Mouse (Mus musculus) hindbrain, embryonic 13.5 days (tissue): Measurements from ENCODE around the gene Mmaa. TPM values are rescaled to one million over a fixed set of nuclear protein-coding genes. Genes with fewer than 3 reads are reported as not detected.
A peak's percentile ranks its signal among the peaks of the same experiment; 100 is the strongest.

Experiments used
- ATAC-seq: fragments of 200-750 bp; cut with Nextera tagmentation; 2 replicates; pipeline ENCODE4 v1.8.0; 2017; ENCODE audit warnings: moderate TSS enrichment; ENCODE audit not compliant: low FRiP score
- H3K27ac ChIP-seq: fragments of 300-500 bp; sonication (generic); 2 replicates; pipeline ENCODE4 v1.5.1; 2015; ENCODE audit warnings: inconsistent platforms, mild to moderate bottlenecking, moderate library complexity
- H3K27me3 ChIP-seq: fragments of 300-500 bp; sonication (generic); 2 replicates; pipeline ENCODE4 v1.6.1; 2015; ENCODE audit warnings: mild to moderate bottlenecking, inconsistent platforms
- H3K36me3 ChIP-seq: fragments of 300-500 bp; sonication (generic); 2 replicates; pipeline ENCODE4 v1.6.1; 2015; ENCODE audit warnings: mild to moderate bottlenecking, inconsistent platforms
- H3K4me1 ChIP-seq: fragments of 300-500 bp; sonication (generic); replicated peaks from 2 replicates; pipeline ENCODE4 v1.6.1; 2015; ENCODE audit warnings: inconsistent platforms
- H3K4me2 ChIP-seq: fragments of 300-500 bp; sonication (generic); 2 replicates; pipeline ENCODE4 v1.6.1; 2015; ENCODE audit warnings: inconsistent platforms, mild to moderate bottlenecking, moderate library complexity
- H3K4me3 ChIP-seq: fragments of 300-500 bp; sonication (generic); 2 replicates; pipeline ENCODE4 v1.5.1; 2015; ENCODE audit warnings: mild to moderate bottlenecking, inconsistent platforms
- H3K9ac ChIP-seq: fragments of 300-500 bp; sonication (generic); 2 replicates; pipeline ENCODE4 v1.6.1; 2015; ENCODE audit warnings: mild to moderate bottlenecking, inconsistent platforms
- H3K9me3 ChIP-seq: fragments of 300-500 bp; sonication (generic); 2 replicates; pipeline ENCODE4 v1.6.1; 2016; ENCODE audit warnings: inconsistent platforms
- WGBS: fragments of 180-500 bp; shearing (Covaris S2); methylation state at CpG from one replicate; pipeline ENCODE4 v1.1.7; 2015; 5-methylcytosine and 5-hydroxymethylcytosine counted together
- polyA plus RNA-seq: library from polyadenylated mRNA; unstranded; fragments of >200 nt; fragmentation: Nextera tagmentation; extraction: Ambion mirVana; gene quantifications from 2 replicates; pipeline ENCODE4 v1.2.1, GENCODE M21; 2015

Mmaa gene
- polyA plus RNA-seq, 1 experiment from 2014 or later: 19.9 TPM

DNA sequence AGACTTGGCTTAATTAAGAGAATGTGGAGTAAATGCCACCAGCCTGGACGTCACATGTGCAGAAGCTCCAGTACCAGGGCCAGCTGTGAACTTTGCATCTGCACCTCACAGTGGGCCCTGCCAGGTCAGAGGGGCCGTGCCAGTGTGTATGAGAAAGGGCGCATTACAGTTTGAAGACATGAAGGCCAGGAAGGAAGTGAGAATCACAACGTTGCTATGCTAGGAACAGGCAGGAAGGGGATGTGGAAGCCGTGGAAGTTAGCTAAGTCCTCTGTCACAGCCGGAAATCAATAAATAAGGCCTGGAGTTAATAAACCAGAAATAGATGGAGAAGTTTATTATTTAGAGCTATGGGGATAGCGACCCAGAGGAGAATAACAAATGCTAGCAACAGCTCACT, 28.4 kb upstream of the Mmaa start:
- Histone ChIP-seq H3K27ac (no peak overlapping the region), H3K9ac (no peak overlapping the region), H3K4me3 (no peak overlapping the region), H3K27me3 (no peaks in the 10 kb centered on the region), H3K4me1 (peaks cover 4% of the 10 kb centered on the region; the same call in 1 of the 2 replicates), H3K36me3 (no peaks in the 10 kb centered on the region), H3K9me3 (no peaks in the 10 kb centered on the region), H3K4me2 (no peak overlapping the region)
- WGBS: 81% methylated on average over 7 of the region's 7 CpGs
- ATAC-seq: no peak

DNA sequence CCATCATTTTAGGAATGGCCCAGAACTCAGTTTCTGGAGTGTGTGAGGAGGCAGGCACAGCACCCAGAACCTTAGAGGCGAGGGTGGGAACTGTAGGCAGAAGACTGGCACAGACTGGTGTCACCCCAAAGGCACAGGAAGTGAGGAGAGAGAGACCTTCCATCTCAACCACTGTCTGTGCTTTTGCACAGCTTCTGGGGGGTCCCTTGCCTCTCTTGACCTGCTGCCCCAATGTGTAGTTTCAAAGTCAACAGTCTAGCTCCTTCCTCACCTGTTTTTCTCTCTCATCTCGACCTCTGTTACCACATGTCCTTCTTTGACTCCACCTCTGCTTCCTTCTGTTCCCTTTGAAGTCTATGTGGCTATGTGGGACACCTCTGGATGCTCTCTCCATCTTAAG, 16.1 kb upstream of the Mmaa start:
- no peak overlapping the region for H3K4me2 ChIP-seq
- no peak overlapping the region for H3K27ac ChIP-seq
- H3K4me3 ChIP-seq: no peak overlapping the region
- no peaks in the 10 kb centered on the region for H3K27me3 ChIP-seq
- H3K9me3 ChIP-seq: no peaks in the 10 kb centered on the region
- no peak for ATAC-seq
- H3K36me3 ChIP-seq: no peaks in the 10 kb centered on the region
- no peak overlapping the region for H3K9ac ChIP-seq
- H3K4me1 ChIP-seq: no peaks in the 10 kb centered on the region
- 64% methylated on average over 2 of the region's 2 CpGs for WGBS

GRCm38 (mm10) chr8:79305941-79306340, 11.2 kb upstream of the Mmaa start:
- Histone ChIP-seq H3K9ac (no peak overlapping the region), H3K4me1 (no peaks in the 10 kb centered on the region), H3K27me3 (no peaks in the 10 kb centered on the region), H3K27ac (no peak overlapping the region), H3K4me2 (no peak overlapping the region), H3K4me3 (no peak overlapping the region), H3K36me3 (no peaks in the 10 kb centered on the region), H3K9me3 (no peaks in the 10 kb centered on the region)
- ATAC-seq: no peak
- 64% methylated on average over 5 of the region's 5 CpGs for WGBS

- 0 out of 2 replicates have a peak, but pooled peaks cover 3% of the 10 kb centered on the region for H3K4me1 ChIP-seq
- no peaks in the 10 kb centered on the region for H3K9me3 ChIP-seq
- H3K4me2 ChIP-seq: no peak overlapping the region
- no peak for ATAC-seq
- H3K4me3 ChIP-seq: no peak overlapping the region
- H3K36me3 ChIP-seq: no peaks in the 10 kb centered on the region
- no peak overlapping the region for H3K27ac ChIP-seq
- WGBS: 88% methylated on average over 3 of the region's 3 CpGs
- H3K9ac ChIP-seq: no peak overlapping the region
- no peaks in the 10 kb centered on the region for H3K27me3 ChIP-seq
Measured at GRCm38 (mm10) chr8:79301548-79301947, 6.8 kb upstream of the Mmaa start.

GRCm38 (mm10) chr8:79299704-79300103, 5.0 kb upstream of the Mmaa start:
- Histone ChIP-seq H3K4me2 (no peak overlapping the region), H3K4me1 (peaks cover 11% of the 10 kb centered on the region), H3K27me3 (no peaks in the 10 kb centered on the region), H3K9me3 (no peaks in the 10 kb centered on the region), H3K27ac (no peak overlapping the region), H3K9ac (no peak overlapping the region), H3K4me3 (no peak overlapping the region), H3K36me3 (no peaks in the 10 kb centered on the region)
- no peak for ATAC-seq
- WGBS: 88% methylated on average over 5 of the region's 5 CpGs

GRCm38 (mm10) chr8:79297763-79298162, 3.0 kb upstream of the Mmaa start:
- Histone ChIP-seq H3K4me2 (no peak overlapping the region), H3K9ac (no peak overlapping the region), H3K4me3 (no peak overlapping the region), H3K27ac (no peak overlapping the region), H3K36me3 (no peaks in the 10 kb centered on the region), H3K4me1 (peaks cover 21% of the 10 kb centered on the region), H3K9me3 (no peaks in the 10 kb centered on the region), H3K27me3 (no peaks in the 10 kb centered on the region)
- WGBS: 36% methylated on average over 3 of the region's 3 CpGs
- no peak for ATAC-seq

DNA sequence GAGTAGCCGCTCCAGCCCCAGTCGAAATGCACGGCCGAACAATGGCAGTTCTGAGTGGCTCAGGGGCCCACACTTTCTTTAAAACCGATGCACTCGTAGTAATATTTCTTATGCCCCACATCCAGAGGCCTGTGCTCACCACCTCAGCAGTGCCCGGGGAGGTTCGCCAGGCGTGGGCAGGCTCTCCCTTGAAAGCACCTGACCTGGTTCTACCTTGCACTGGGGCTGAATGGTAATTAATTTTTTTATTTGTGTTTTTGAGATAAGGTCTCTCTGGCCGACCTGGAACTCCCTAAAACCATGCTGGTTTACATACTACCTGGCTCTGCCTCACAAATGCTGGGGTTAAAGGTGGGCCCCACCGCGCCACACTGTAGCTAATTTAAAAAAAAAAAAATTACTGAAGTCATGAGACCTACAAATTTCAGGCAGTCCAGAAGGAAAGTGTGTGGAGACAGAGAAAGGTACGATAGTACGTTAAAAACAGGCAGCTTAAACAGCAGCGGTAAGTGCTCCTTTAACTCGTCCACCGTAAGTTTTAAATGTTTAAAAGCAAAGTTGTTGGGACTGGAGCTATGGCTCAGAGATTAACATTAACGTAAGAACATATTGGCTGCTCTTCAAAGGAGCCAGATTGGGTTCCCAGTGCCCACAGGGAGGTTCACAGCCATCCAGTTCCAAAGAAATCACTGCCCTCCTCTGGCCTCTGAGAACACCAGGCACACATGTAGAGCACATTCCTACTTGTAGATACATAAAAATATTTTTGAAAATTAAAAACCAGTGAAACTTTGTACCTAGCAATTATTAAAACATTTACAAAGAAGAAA, 754 bp upstream of the Mmaa start:
- Histone ChIP-seq H3K4me3 (peak overlapping the region; percentile 59), H3K4me1 (peaks cover 26% of the 10 kb centered on the region), H3K36me3 (no peaks in the 10 kb centered on the region), H3K27ac (peak overlapping the region; percentile 97), H3K4me2 (peak overlapping the region; percentile 81), H3K9ac (peak overlapping the region; percentile 76), H3K27me3 (no peaks in the 10 kb centered on the region), H3K9me3 (no peaks in the 10 kb centered on the region)
- ATAC-seq: peak; percentile 53; the same call in 1 of the 2 replicates
- 11% methylated on average over 18 of the region's 18 CpGs for WGBS

DNA sequence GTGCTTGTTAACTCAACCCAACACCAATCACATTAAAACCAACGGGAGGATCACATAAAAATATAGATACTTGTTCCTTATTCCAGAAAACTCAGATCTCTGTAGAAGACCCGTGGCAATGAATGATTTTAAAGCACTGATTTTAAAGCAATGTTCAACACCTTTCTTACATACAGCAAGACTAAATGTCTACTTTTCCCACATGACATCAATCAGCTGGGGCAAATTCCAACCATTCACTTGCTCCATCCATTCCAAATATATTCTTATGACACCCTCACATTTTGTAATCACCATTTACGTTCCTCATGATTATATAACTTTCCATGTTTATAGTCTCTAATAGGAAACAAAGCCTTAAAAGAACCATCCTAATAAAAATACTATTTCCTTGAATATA, 896 bp downstream of the Mmaa start:
- Histone ChIP-seq H3K9ac (peak overlapping the region; percentile 63), H3K4me3 (peak overlapping the region; percentile 59), H3K27ac (no peak overlapping the region), H3K9me3 (no peaks in the 10 kb centered on the region), H3K36me3 (no peaks in the 10 kb centered on the region), H3K4me2 (peak overlapping the region; percentile 81), H3K4me1 (peaks cover 26% of the 10 kb centered on the region), H3K27me3 (no peaks in the 10 kb centered on the region)
- ATAC-seq: no peak
- WGBS: 75% methylated on average over 3 of the region's 3 CpGs

- Histone ChIP-seq H3K27me3 (no peaks in the 10 kb centered on the region), H3K9ac (peak overlapping the region; percentile 63), H3K4me2 (0 out of 2 replicates have a peak overlapping the region, but pooled peaks have one; percentile 81), H3K4me3 (no peak overlapping the region), H3K36me3 (no peaks in the 10 kb centered on the region), H3K9me3 (no peaks in the 10 kb centered on the region), H3K4me1 (peaks cover 24% of the 10 kb centered on the region), H3K27ac (no peak overlapping the region)
- ATAC-seq: no peak
- 91% methylated on average over 3 of the region's 3 CpGs for WGBS
Measured at GRCm38 (mm10) chr8:79292712-79293264, 1.9 kb downstream of the Mmaa start.

DNA sequence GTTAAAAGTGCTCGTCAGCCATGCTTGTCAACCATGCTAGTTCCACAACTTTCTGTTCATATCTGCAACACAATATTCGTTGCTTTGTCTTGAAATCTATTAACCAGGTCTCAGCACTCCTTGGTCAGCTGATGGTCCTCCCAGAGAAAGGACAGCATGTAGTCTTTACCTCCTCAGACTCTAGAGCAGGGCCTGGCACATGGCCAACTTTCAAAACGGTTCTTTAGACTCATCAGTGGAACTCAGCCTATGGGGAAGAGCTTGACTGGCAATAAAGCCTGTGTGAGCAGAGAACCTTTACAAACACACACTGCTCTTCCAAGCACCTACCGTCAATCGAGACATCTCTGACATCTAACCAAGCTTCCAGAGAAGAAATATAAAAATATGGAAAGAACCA, 5.1 kb downstream of the Mmaa start:
- H3K27ac ChIP-seq: no peak overlapping the region
- no peak overlapping the region for H3K4me2 ChIP-seq
- no peak for ATAC-seq
- peaks cover 15% of the 10 kb centered on the region for H3K4me1 ChIP-seq
- WGBS: 75% methylated on average over 5 of the region's 5 CpGs
- H3K4me3 ChIP-seq: no peak overlapping the region
- H3K27me3 ChIP-seq: no peaks in the 10 kb centered on the region
- H3K9ac ChIP-seq: no peak overlapping the region
- no peaks in the 10 kb centered on the region for H3K36me3 ChIP-seq
- no peaks in the 10 kb centered on the region for H3K9me3 ChIP-seq

DNA sequence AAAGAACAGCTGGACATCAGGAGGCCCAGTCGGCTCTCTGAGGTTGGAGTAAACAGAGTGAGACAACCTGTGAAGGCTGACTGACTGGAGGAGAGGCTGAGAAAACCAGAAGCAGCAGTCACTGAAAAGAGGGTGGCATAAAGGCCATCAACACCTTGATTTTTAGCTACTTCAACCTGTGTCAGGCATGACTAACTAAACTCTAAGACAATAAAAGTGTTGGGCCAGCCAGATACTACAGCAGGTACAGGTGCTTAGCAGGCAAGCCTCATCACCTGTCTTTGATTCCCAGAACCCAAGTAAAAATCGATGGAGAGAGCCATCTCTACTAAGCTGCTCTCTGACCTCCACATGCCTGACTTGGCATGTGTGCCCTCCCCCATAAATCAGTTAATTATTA, 6.1 kb downstream of the Mmaa start:
- no peak for ATAC-seq
- H3K9ac ChIP-seq: no peak overlapping the region
- 63% methylated on average over 2 of the region's 2 CpGs for WGBS
- peaks cover 13% of the 10 kb centered on the region for H3K4me1 ChIP-seq
- H3K4me3 ChIP-seq: no peak overlapping the region
- H3K9me3 ChIP-seq: no peaks in the 10 kb centered on the region
- H3K27ac ChIP-seq: no peak overlapping the region
- H3K27me3 ChIP-seq: no peaks in the 10 kb centered on the region
- 0 out of 2 replicates have a peak, but pooled peaks cover 2% of the 10 kb centered on the region for H3K36me3 ChIP-seq
- no peak overlapping the region for H3K4me2 ChIP-seq

- Histone ChIP-seq H3K4me1 (peaks cover 8% of the 10 kb centered on the region), H3K27ac (no peak overlapping the region), H3K4me2 (no peak overlapping the region), H3K36me3 (peaks cover 6% of the 10 kb centered on the region; the same call in 1 of the 2 replicates), H3K9me3 (no peaks in the 10 kb centered on the region), H3K4me3 (no peak overlapping the region), H3K27me3 (no peaks in the 10 kb centered on the region), H3K9ac (no peak overlapping the region)
- no peak for ATAC-seq
- 92% methylated on average over 4 of the region's 4 CpGs for WGBS
Measured at GRCm38 (mm10) chr8:79288250-79288649, 6.5 kb downstream of the Mmaa start.

DNA sequence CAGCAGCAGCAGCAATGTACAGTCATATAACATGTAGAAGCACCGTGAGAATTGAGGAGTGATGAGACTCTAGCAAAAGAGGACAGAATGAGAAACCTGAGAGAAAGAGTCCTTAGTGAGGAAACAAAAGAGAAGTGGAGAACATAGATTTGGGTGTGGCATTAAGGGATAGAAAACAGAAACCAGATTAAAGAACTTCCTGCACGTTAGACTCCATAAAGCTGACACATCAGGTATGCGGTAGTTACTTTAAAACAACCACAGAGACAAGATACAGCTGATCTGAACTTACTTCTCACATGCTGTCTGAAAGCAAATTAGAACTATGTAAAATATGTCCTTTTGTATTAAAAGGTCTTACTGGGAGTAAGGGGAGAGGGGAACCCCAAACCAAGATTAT, 8.3 kb downstream of the Mmaa start:
- H3K36me3 ChIP-seq: peaks cover 18% of the 10 kb centered on the region
- no peak for ATAC-seq

More for the DNA sequence above, 8.3 kb downstream of the Mmaa start:
- H3K4me3 ChIP-seq: no peak overlapping the region
- no peaks in the 10 kb centered on the region for H3K27me3 ChIP-seq
- no peaks in the 10 kb centered on the region for H3K9me3 ChIP-seq
- no peak overlapping the region for H3K9ac ChIP-seq
- H3K4me1 ChIP-seq: no peaks in the 10 kb centered on the region
- WGBS: 97% methylated on average over 3 of the region's 3 CpGs
- no peak overlapping the region for H3K4me2 ChIP-seq
- no peak overlapping the region for H3K27ac ChIP-seq
